Mouse (Mus musculus): Measurements from ENCODE around the gene Emg1. TPM values are rescaled to one million over a fixed set of nuclear protein-coding genes. Genes with fewer than 3 reads are reported as not detected.

Emg1 gene
- polyA plus RNA-seq, 1 experiment from 2014 or later: 175 TPM

GRCm38 (mm10) chr6:124755306-124755705 is 43.3 kb upstream of the Emg1 start:
- H3K27ac ChIP-seq (replicated peaks; ENCODE audit: low read depth, low read length): peak overlapping the region; percentile 98
- no peak for DNase-seq (ENCODE audit: low spot score)
- no peak for ATAC-seq (ENCODE audit: low read depth)
- H3K4me2 ChIP-seq (ENCODE audit: low read depth, low read length): peak overlapping the region; percentile 73
- H3K9me3 ChIP-seq (ENCODE audit: control insufficient read depth, low read length): no peaks in the 10 kb centered on the region
- peak overlapping the region; percentile 98 for H3K9ac ChIP-seq (ENCODE audit: low read depth, low read length)
- H3K36me3 ChIP-seq (ENCODE audit: control insufficient read depth, insufficient read depth, low read length): peaks cover 17% of the 10 kb centered on the region; the same call in 1 of the 2 replicates
- no peaks in the 10 kb centered on the region for H3K27me3 ChIP-seq (replicated peaks; ENCODE audit: control insufficient read depth, insufficient read depth, low read length)
- peak overlapping the region; percentile 79 for H3K4me3 ChIP-seq (ENCODE audit: low read depth, low read length)
- 0% methylated on average over 3 of the region's 3 CpGs for WGBS
- peaks cover 34% of the 10 kb centered on the region for H3K4me1 ChIP-seq (ENCODE audit: control insufficient read depth, insufficient read depth, low read length)

- H3K36me3 ChIP-seq (ENCODE audit: control insufficient read depth, insufficient read depth, low read length): peaks cover 31% of the 10 kb centered on the region
- H3K4me3 ChIP-seq (ENCODE audit: low read depth, low read length): no peak overlapping the region
- H3K4me1 ChIP-seq (ENCODE audit: control insufficient read depth, insufficient read depth, low read length): peaks cover 30% of the 10 kb centered on the region
- H3K27ac ChIP-seq (replicated peaks; ENCODE audit: low read depth, low read length): no peak overlapping the region
- 89% methylated on average over 2 of the region's 2 CpGs for WGBS
- DNase-seq (ENCODE audit: low spot score): no peak
- no peaks in the 10 kb centered on the region for H3K9me3 ChIP-seq (ENCODE audit: control insufficient read depth, low read length)
- no peak overlapping the region for H3K4me2 ChIP-seq (ENCODE audit: low read depth, low read length)
- no peak overlapping the region for H3K9ac ChIP-seq (ENCODE audit: low read depth, low read length)
- H3K27me3 ChIP-seq (replicated peaks; ENCODE audit: control insufficient read depth, insufficient read depth, low read length): no peaks in the 10 kb centered on the region
- ATAC-seq (ENCODE audit: low read depth): no peak
These were observed 41.9 kb upstream of the Emg1 start for GRCm38 (mm10) chr6:124753861-124754260.

GRCm38 (mm10) chr6:124750405-124750804 is 38.4 kb upstream of the Emg1 start:
- peaks cover 22% of the 10 kb centered on the region for H3K4me1 ChIP-seq (ENCODE audit: control insufficient read depth, insufficient read depth, low read length)
- H3K27ac ChIP-seq (replicated peaks; ENCODE audit: low read depth, low read length): no peak overlapping the region
- no peak overlapping the region for H3K4me3 ChIP-seq (ENCODE audit: low read depth, low read length)
- WGBS: 85% methylated on average over 8 of the region's 8 CpGs
- H3K27me3 ChIP-seq (replicated peaks; ENCODE audit: control insufficient read depth, insufficient read depth, low read length): no peaks in the 10 kb centered on the region
- no peak for ATAC-seq (ENCODE audit: low read depth)
- H3K4me2 ChIP-seq (ENCODE audit: low read depth, low read length): no peak overlapping the region
- no peak for DNase-seq (ENCODE audit: low spot score)
- H3K9ac ChIP-seq (ENCODE audit: low read depth, low read length): no peak overlapping the region
- H3K9me3 ChIP-seq (ENCODE audit: control insufficient read depth, low read length): no peaks in the 10 kb centered on the region
- H3K36me3 ChIP-seq (ENCODE audit: control insufficient read depth, insufficient read depth, low read length): peaks cover 56% of the 10 kb centered on the region

GRCm38 (mm10) chr6:124746654-124747632 is 35.0 kb upstream of the Emg1 start:
- Histone ChIP-seq H3K27me3 (replicated peaks; ENCODE audit: control insufficient read depth, insufficient read depth, low read length) (no peaks in the 10 kb centered on the region), H3K4me1 (ENCODE audit: control insufficient read depth, insufficient read depth, low read length) (peaks cover 10% of the 10 kb centered on the region; the same call in 1 of the 2 replicates), H3K27ac (replicated peaks; ENCODE audit: low read depth, low read length) (no peak overlapping the region; the same call in 1 of the 2 replicates), H3K4me3 (ENCODE audit: low read depth, low read length) (peak overlapping the region; percentile 54), H3K9me3 (ENCODE audit: control insufficient read depth, low read length) (no peaks in the 10 kb centered on the region), H3K4me2 (ENCODE audit: low read depth, low read length) (peak overlapping the region; percentile 96), H3K9ac (ENCODE audit: low read depth, low read length) (peak overlapping the region; percentile 80; the same call in 1 of the 2 replicates), H3K36me3 (ENCODE audit: control insufficient read depth, insufficient read depth, low read length) (peaks cover 77% of the 10 kb centered on the region)
- 88% methylated on average over 7 of the region's 7 CpGs for WGBS
- peak; percentile 7; the same call in 1 of the 2 replicates for ATAC-seq (ENCODE audit: low read depth)
- no peak for DNase-seq (ENCODE audit: low spot score)

GRCm38 (mm10) chr6:124746296-124746605 is 34.3 kb upstream of the Emg1 start:
- H3K4me1 ChIP-seq (ENCODE audit: control insufficient read depth, insufficient read depth, low read length): peaks cover 10% of the 10 kb centered on the region; the same call in 1 of the 2 replicates
- H3K27me3 ChIP-seq (replicated peaks; ENCODE audit: control insufficient read depth, insufficient read depth, low read length): no peaks in the 10 kb centered on the region
- peak overlapping the region; percentile 89 for H3K27ac ChIP-seq (replicated peaks; ENCODE audit: low read depth, low read length)
- peaks cover 75% of the 10 kb centered on the region for H3K36me3 ChIP-seq (ENCODE audit: control insufficient read depth, insufficient read depth, low read length)
- H3K9me3 ChIP-seq (ENCODE audit: control insufficient read depth, low read length): no peaks in the 10 kb centered on the region
- H3K9ac ChIP-seq (ENCODE audit: low read depth, low read length): peak overlapping the region; percentile 80
- peak overlapping the region; percentile 54 for H3K4me3 ChIP-seq (ENCODE audit: low read depth, low read length)
- peak overlapping the region; percentile 96 for H3K4me2 ChIP-seq (ENCODE audit: low read depth, low read length)
- ATAC-seq (ENCODE audit: low read depth) (peak; percentile 4; the same call in 1 of the 2 replicates), DNase-seq (ENCODE audit: low spot score) (peak; percentile 23)
- 22% methylated on average over 8 of the region's 8 CpGs for WGBS

- H3K27ac ChIP-seq (replicated peaks; ENCODE audit: low read depth, low read length): peak overlapping the region; percentile 89
- 1% methylated on average over 63 of the region's 85 CpGs for WGBS
- H3K36me3 ChIP-seq (ENCODE audit: control insufficient read depth, insufficient read depth, low read length): peaks cover 69% of the 10 kb centered on the region
- H3K9ac ChIP-seq (ENCODE audit: low read depth, low read length): peak overlapping the region; percentile 80
- peak; percentile 85 for ATAC-seq (ENCODE audit: low read depth)
- no peaks in the 10 kb centered on the region for H3K9me3 ChIP-seq (ENCODE audit: control insufficient read depth, low read length)
- DNase-seq (ENCODE audit: low spot score): peak; percentile 97
- peak overlapping the region; percentile 54 for H3K4me3 ChIP-seq (ENCODE audit: low read depth, low read length)
- peak overlapping the region; percentile 96 for H3K4me2 ChIP-seq (ENCODE audit: low read depth, low read length)
- H3K4me1 ChIP-seq (ENCODE audit: control insufficient read depth, insufficient read depth, low read length): peaks cover 10% of the 10 kb centered on the region; the same call in 1 of the 2 replicates
- H3K27me3 ChIP-seq (replicated peaks; ENCODE audit: control insufficient read depth, insufficient read depth, low read length): no peaks in the 10 kb centered on the region
These were observed 33.7 kb upstream of the Emg1 start for GRCm38 (mm10) chr6:124745490-124746295.

GRCm38 (mm10) chr6:124744755-124745321 is 32.9 kb upstream of the Emg1 start:
- H3K9ac ChIP-seq (ENCODE audit: low read depth, low read length): peak overlapping the region; percentile 20; the same call in 1 of the 2 replicates
- H3K36me3 ChIP-seq (ENCODE audit: control insufficient read depth, insufficient read depth, low read length): peaks cover 66% of the 10 kb centered on the region
- H3K27ac ChIP-seq (replicated peaks; ENCODE audit: low read depth, low read length): peak overlapping the region; percentile 53
- DNase-seq (ENCODE audit: low spot score): no peak
- WGBS: 71% methylated on average over 25 of the region's 26 CpGs
- peaks cover 13% of the 10 kb centered on the region for H3K4me1 ChIP-seq (ENCODE audit: control insufficient read depth, insufficient read depth, low read length)
- no peak for ATAC-seq (ENCODE audit: low read depth)
- no peaks in the 10 kb centered on the region for H3K27me3 ChIP-seq (replicated peaks; ENCODE audit: control insufficient read depth, insufficient read depth, low read length)
- no peaks in the 10 kb centered on the region for H3K9me3 ChIP-seq (ENCODE audit: control insufficient read depth, low read length)
- peak overlapping the region; percentile 96 for H3K4me2 ChIP-seq (ENCODE audit: low read depth, low read length)
- peak overlapping the region; percentile 54 for H3K4me3 ChIP-seq (ENCODE audit: low read depth, low read length)

GRCm38 (mm10) chr6:124743647-124744046 is 31.7 kb upstream of the Emg1 start:
- DNase-seq (ENCODE audit: low spot score): no peak
- H3K27me3 ChIP-seq (replicated peaks; ENCODE audit: control insufficient read depth, insufficient read depth, low read length): no peaks in the 10 kb centered on the region
- ATAC-seq (ENCODE audit: low read depth): no peak
- H3K27ac ChIP-seq (replicated peaks; ENCODE audit: low read depth, low read length): no peak overlapping the region
- H3K4me3 ChIP-seq (ENCODE audit: low read depth, low read length): no peak overlapping the region
- H3K9ac ChIP-seq (ENCODE audit: low read depth, low read length): no peak overlapping the region
- 82% methylated on average over 8 of the region's 8 CpGs for WGBS
- peaks cover 54% of the 10 kb centered on the region for H3K36me3 ChIP-seq (ENCODE audit: control insufficient read depth, insufficient read depth, low read length)
- peaks cover 21% of the 10 kb centered on the region for H3K4me1 ChIP-seq (ENCODE audit: control insufficient read depth, insufficient read depth, low read length)
- H3K4me2 ChIP-seq (ENCODE audit: low read depth, low read length): no peak overlapping the region
- H3K9me3 ChIP-seq (ENCODE audit: control insufficient read depth, low read length): no peaks in the 10 kb centered on the region

Data from embryonic facial prominence, embryonic 14.5 days (tissue).